Mouse (Mus musculus) limb, embryonic 11.5 days (tissue): Measurements from ENCODE around the gene Maco1. TPM values are rescaled to one million over a fixed set of nuclear protein-coding genes. Genes with fewer than 3 reads are reported as not detected.

Experiments used
- ATAC-seq: fragments of 200-750 bp; cut with Nextera tagmentation; 2 replicates; pipeline ENCODE4 v1.8.0; 2017; ENCODE audit warnings: low read depth; ENCODE audit not compliant: insufficient number of reproducible peaks, low FRiP score, low TSS enrichment
- DNase-seq: peaks from one replicate; pipeline ENCODE4 v3.0.0-alpha.2; 2015; ENCODE audit warnings: low spot score
- H3K27ac ChIP-seq: fragments of 300-500 bp; sonication (generic); replicated peaks from 2 replicates; pipeline ENCODE4 v1.5.1; 2014; ENCODE audit warnings: low read depth, mild to moderate bottlenecking, low read length
- H3K27me3 ChIP-seq: fragments of 300-500 bp; sonication (generic); 2 replicates; pipeline ENCODE4 v1.6.1; 2014; ENCODE audit warnings: mild to moderate bottlenecking, low read length, mixed read lengths; ENCODE audit not compliant: control insufficient read depth, insufficient read depth
- H3K36me3 ChIP-seq: fragments of 300-500 bp; sonication (generic); 2 replicates; pipeline ENCODE4 v1.6.1; 2014; ENCODE audit warnings: mild to moderate bottlenecking, low read length, moderate library complexity, mixed read lengths; ENCODE audit not compliant: control insufficient read depth, insufficient read depth
- H3K4me1 ChIP-seq: fragments of 300-500 bp; sonication (generic); 2 replicates; pipeline ENCODE4 v1.6.1; 2014; ENCODE audit warnings: low read length, mixed read lengths; ENCODE audit not compliant: control insufficient read depth, insufficient read depth
- H3K4me2 ChIP-seq: fragments of 300-500 bp; sonication (generic); 2 replicates; pipeline ENCODE4 v1.6.1; 2014; ENCODE audit warnings: low read depth, mild to moderate bottlenecking, moderate library complexity; ENCODE audit not compliant: severe bottlenecking
- H3K4me3 ChIP-seq: fragments of 300-500 bp; sonication (generic); 2 replicates; pipeline ENCODE4 v1.5.1; 2014; ENCODE audit warnings: low read depth, low read length
- H3K9ac ChIP-seq: fragments of 300-500 bp; sonication (generic); 2 replicates; pipeline ENCODE4 v1.6.1; 2014; ENCODE audit warnings: mild to moderate bottlenecking, low read length
- H3K9me3 ChIP-seq: fragments of 300-500 bp; sonication (generic); 2 replicates; pipeline ENCODE4 v1.6.1; 2016; ENCODE audit warnings: low read length; ENCODE audit not compliant: control insufficient read depth
- WGBS: fragments of 180-500 bp; shearing (Covaris S2); extraction: QIAGEN DNeasy Blood & Tissue Kit; methylation state at CpG from one replicate; pipeline ENCODE4 v1.1.7; 2014; 5-methylcytosine and 5-hydroxymethylcytosine counted together
- polyA plus RNA-seq: library from polyadenylated mRNA; unstranded; fragments of >200 nt; fragmentation: Nextera tagmentation; extraction: Ambion mirVana; gene quantifications from 2 replicates; pipeline ENCODE4 v1.2.1, GENCODE M21; 2014

Gene Maco1
- polyA plus RNA-seq, 1 experiment from 2014 or later = 45.4 TPM

DNA sequence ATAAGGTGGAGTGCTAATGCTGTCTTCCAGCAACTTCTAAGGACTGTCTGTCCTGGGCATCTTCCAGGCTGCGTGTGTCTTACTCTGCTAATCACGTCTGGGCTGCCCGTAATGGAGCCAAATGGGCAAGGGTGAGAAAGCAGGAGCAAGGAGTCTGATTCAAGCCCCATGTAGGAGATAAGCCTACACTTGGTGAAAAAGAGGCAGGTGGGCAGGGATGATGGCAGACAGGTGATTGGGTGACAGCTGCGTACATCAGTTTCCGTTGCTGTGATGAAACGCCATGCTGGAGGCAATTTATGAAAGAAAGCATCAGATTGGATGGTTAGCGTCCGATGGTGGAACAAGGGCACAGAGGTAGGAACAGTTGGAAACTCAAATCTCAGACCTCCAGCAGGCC lies 14.1 kb upstream of the Maco1 start:
- 92% methylated on average over 8 of the region's 8 CpGs for WGBS
- H3K27ac ChIP-seq = no peak overlapping the region
- H3K4me1 ChIP-seq = peaks cover 8% of the 10 kb centered on the region; the same call in 1 of the 2 replicates
- H3K9ac ChIP-seq = no peak overlapping the region
- H3K9me3 ChIP-seq = no peaks in the 10 kb centered on the region
- H3K4me2 ChIP-seq = no peak overlapping the region
- no peak overlapping the region for H3K4me3 ChIP-seq
- peaks cover 14% of the 10 kb centered on the region for H3K27me3 ChIP-seq
- ATAC-seq (no peak), DNase-seq (no peak)
- H3K36me3 ChIP-seq = no peaks in the 10 kb centered on the region

DNA sequence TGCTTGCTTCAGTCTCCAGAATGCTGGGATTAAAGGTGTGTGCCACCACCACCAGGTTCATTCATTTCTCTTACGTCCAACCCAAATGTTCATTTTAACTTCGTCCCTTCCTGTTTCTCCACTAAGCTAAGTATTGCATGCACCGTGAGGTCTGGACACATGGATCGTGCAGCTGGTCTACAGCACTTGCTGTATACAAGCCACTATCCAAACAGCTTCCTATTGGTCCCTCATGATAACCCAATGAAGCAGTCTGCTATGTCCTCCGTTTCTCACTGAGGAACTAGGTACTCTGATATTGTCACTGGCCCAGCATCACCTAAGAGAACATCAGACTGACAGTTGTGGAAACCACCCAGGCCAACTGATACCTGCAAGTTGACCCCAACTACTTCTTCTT lies 12.6 kb upstream of the Maco1 start:
- H3K4me1 ChIP-seq = peaks cover 8% of the 10 kb centered on the region; the same call in 1 of the 2 replicates
- WGBS = 92% methylated on average over 5 of the region's 5 CpGs
- ATAC-seq (no peak), DNase-seq (no peak)
- no peak overlapping the region for H3K27ac ChIP-seq
- no peak overlapping the region for H3K4me2 ChIP-seq
- H3K27me3 ChIP-seq = peaks cover 14% of the 10 kb centered on the region
- no peaks in the 10 kb centered on the region for H3K36me3 ChIP-seq
- H3K9ac ChIP-seq = no peak overlapping the region
- no peaks in the 10 kb centered on the region for H3K9me3 ChIP-seq
- no peak overlapping the region for H3K4me3 ChIP-seq

DNA sequence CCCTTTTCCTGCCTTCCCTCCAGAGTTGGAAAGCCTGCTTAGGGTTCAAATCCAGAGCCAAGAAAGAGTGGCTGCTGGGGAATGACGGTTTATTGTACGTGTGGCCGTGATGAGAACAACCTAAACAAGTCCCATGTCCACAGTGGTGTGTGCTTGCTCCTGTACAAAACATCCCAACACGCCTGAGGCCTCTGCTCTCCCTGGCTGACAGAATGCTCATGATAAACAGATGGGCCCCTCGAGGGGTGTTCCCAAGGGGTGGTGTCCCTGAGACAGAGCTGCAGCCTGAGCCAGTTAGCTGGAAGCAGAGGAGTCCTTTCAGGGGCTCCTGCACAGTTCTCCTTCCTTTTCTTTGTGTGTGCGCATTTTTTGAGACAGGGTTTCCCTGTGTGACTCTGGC lies 12.2 kb upstream of the Maco1 start:
- no peaks in the 10 kb centered on the region for H3K9me3 ChIP-seq
- DNase-seq (no peak), ATAC-seq (no peak)
- no peak overlapping the region for H3K4me2 ChIP-seq
- H3K36me3 ChIP-seq = no peaks in the 10 kb centered on the region
- 78% methylated on average over 6 of the region's 6 CpGs for WGBS
- H3K27ac ChIP-seq = no peak overlapping the region
- no peak overlapping the region for H3K9ac ChIP-seq
- H3K4me1 ChIP-seq = peaks cover 8% of the 10 kb centered on the region; the same call in 1 of the 2 replicates
- peaks cover 14% of the 10 kb centered on the region for H3K27me3 ChIP-seq
- no peak overlapping the region for H3K4me3 ChIP-seq

DNA sequence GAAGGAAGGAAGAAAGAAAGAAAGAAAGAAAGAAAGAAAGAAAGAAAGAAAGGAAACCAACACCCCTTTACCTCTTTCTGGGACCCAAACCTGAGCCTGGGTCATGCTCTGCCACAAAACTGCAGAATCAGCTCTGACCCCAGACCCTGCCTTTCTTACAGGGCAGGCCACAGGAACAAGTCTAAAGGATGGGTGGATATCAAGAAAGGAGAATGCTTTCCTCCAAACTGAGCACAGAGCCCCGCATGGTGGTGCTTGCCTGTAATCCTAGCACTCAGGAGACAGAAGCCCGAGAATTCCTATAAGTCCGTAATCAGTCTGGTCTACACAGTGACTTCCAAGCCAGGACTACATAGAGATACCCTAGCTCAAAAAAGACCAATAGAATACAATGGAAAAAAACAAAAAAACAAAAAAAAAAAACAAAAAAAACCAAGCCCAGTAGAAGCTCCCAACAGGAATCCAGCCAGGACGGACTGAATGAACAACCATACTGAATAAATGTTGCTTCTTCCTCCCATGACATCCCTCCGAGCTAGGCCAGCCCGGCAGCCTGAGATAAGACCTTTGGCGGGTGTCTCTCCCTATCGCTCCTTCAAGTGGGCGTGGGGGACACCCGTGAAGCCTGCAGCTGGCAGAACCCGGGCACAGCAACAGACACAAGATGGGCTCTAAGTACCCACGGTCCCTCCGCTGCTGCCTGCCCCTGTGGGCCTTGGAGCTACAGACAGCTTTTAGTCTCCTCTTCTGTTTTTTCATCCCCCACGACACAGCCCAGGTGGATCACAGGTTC lies 11.0 kb upstream of the Maco1 start, which contains the start of gene Rhd:
TSS of gene Rhd (plus strand) at position 600 of the 793 bp plus-strand sequence.
- no peak within 1 kb of the TSS for H3K27ac ChIP-seq
- H3K4me1 ChIP-seq = peaks cover 4% of the 10 kb centered on the region; the same call in 1 of the 2 replicates
- no peak within 1 kb of the TSS for H3K4me3 ChIP-seq
- no peaks in the 10 kb centered on the region for H3K36me3 ChIP-seq
- H3K4me2 ChIP-seq = no peak within 1 kb of the TSS
- peaks cover 8% of the 10 kb centered on the region for H3K27me3 ChIP-seq
- 71% methylated on average over 14 of the region's 14 CpGs for WGBS
- H3K9me3 ChIP-seq = no peaks in the 10 kb centered on the region
- H3K9ac ChIP-seq = no peak within 1 kb of the TSS
- ATAC-seq (no peak), DNase-seq (no peak)

DNA sequence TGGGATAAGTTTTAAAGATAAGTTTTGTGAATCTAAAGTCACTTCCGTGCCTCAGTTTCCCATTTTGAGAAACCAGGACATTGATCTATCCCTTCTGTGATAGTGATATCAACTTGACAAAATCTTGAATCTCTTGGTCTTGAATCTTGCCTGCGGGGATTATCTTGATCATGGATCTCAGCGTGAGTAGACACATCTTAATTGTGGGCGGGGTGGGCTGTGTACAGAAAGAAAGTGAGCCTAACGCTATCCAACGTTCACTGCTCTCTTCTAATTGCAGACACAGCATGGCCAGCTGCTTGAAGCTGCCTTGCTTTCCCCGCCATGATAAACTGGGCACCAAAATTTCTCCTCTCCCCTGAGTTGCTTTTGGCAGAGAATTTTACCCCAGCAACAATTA lies 9.9 kb upstream of the Maco1 start:
- no peak overlapping the region for H3K4me2 ChIP-seq
- 85% methylated on average over 7 of the region's 7 CpGs for whole genome bisulfite sequencing
- no peaks in the 10 kb centered on the region for H3K4me1 ChIP-seq
- no peaks in the 10 kb centered on the region for H3K9me3 ChIP-seq
- no peaks in the 10 kb centered on the region for H3K36me3 ChIP-seq
- no peak for DNase-seq
- no peak overlapping the region for H3K9ac ChIP-seq
- ATAC-seq = no peak
- H3K27me3 ChIP-seq = no peaks in the 10 kb centered on the region
- no peak overlapping the region for H3K27ac ChIP-seq
- H3K4me3 ChIP-seq = no peak overlapping the region

DNA sequence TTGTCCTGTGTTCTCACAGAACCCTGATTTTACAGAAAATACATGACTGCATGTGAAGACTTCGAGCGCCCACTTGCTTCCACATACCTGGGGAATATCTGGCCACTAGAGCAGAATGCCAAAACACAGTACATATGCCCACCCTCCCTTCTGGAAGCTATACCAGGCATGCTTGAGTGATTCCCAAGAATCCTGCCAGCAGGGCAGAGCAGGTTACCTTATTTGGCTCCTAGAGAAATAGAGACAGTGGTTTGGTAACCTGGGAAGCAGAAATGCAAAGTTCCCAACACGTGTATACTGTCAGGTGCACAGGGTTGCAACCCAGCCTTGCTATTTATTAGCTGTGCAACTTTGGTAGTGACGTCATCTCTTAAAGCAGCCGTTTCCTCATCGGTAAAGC lies 8.7 kb upstream of the Maco1 start:
- Histone ChIP-seq H3K4me1 (no peaks in the 10 kb centered on the region), H3K9me3 (no peaks in the 10 kb centered on the region), H3K27me3 (no peaks in the 10 kb centered on the region), H3K4me3 (no peak overlapping the region), H3K9ac (no peak overlapping the region), H3K4me2 (no peak overlapping the region), H3K27ac (no peak overlapping the region), H3K36me3 (no peaks in the 10 kb centered on the region)
- 83% methylated on average over 6 of the region's 6 CpGs for WGBS
- DNase-seq (no peak), ATAC-seq (no peak)

DNA sequence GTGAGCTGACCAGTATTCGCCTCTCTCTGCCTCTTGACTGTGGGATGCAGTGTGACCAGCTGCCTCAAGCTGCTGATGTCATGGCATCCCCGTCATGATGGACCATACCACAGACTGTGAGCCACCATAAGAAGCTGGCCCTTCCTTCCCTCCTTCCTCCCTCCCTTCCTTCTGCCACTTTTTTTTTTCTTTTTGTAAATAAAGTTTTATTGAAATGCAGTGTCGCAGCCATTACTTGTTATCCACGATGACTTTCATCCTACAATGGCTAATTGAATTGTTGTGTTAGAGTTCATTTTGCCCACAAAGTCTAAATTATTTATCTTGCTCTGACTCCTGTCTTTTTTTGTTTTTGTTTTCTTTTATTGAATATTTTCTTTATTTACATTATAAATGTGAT lies 5.3 kb upstream of the Maco1 start:
- no peak overlapping the region for H3K9ac ChIP-seq
- no peak for DNase-seq
- no peak overlapping the region for H3K27ac ChIP-seq
- no peaks in the 10 kb centered on the region for H3K9me3 ChIP-seq
- WGBS = 86% methylated on average over 4 of the region's 4 CpGs
- H3K36me3 ChIP-seq = no peaks in the 10 kb centered on the region
- H3K4me2 ChIP-seq = no peak overlapping the region
- no peak for ATAC-seq
- H3K4me3 ChIP-seq = no peak overlapping the region
- H3K27me3 ChIP-seq = 0 out of 2 replicates have a peak, but pooled peaks cover 2% of the 10 kb centered on the region
- H3K4me1 ChIP-seq = no peaks in the 10 kb centered on the region

DNA sequence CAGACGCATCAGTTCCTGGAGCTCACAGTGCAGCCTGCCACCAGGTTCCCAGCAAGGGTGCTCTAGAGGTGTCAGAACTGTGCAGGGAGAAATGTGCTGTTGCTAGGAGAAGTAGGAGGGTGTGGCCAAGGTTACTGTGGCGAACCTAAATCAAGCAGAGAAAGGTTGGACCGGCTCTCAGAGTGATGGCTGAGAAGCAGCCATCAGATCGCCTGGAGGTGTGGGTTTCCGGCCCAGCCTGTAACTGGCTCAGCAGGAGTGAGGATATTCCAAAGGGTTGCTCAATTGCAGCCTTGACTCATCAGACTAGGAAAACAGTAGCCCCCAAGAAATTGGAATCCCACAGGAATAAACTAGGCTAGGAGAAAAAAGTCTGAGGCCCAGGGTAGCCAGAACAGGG lies 3.4 kb upstream of the Maco1 start:
- H3K4me1 ChIP-seq = peaks cover 7% of the 10 kb centered on the region
- H3K4me3 ChIP-seq = no peak overlapping the region
- H3K9me3 ChIP-seq = no peaks in the 10 kb centered on the region
- no peak overlapping the region for H3K4me2 ChIP-seq
- H3K36me3 ChIP-seq = no peaks in the 10 kb centered on the region
- H3K9ac ChIP-seq = no peak overlapping the region
- DNase-seq (no peak), ATAC-seq (no peak)
- 21% methylated on average over 5 of the region's 5 CpGs for WGBS
- no peak overlapping the region for H3K27ac ChIP-seq
- 0 out of 2 replicates have a peak, but pooled peaks cover 2% of the 10 kb centered on the region for H3K27me3 ChIP-seq
